Mouse (Mus musculus): ENCODE measurements around the gene Efcab2. TPM values are rescaled to one million over a fixed set of nuclear protein-coding genes. Genes with fewer than 3 reads are reported as not detected.

Gene Efcab2
- total RNA-seq (2021), result 1 to 10 TPM; 6.4 to 6.5 TPM
- long read RNA-seq, experiment 1, transcript Efcab2-201 (7 exons, 3,580 nt), result major isoform, 10 of 13 reads
- long read RNA-seq, experiment 1, partial matches to known transcripts, result 0 of 13 reads
- long read RNA-seq, experiment 1, other reads (novel, unspliced or antisense), result 3 of 13 reads
- long read RNA-seq, experiment 2, transcript Efcab2-201 (7 exons, 3,580 nt), result major isoform, 7 of 8 reads
- long read RNA-seq, experiment 2, partial matches to known transcripts, result 0 of 8 reads
- long read RNA-seq, experiment 2, other reads (novel, unspliced or antisense), result 1 of 8 reads

- peak; percentile 84 to 90 for DNase-seq (ENCODE audit: low spot score in 2 of 2)
Observed at GRCm38 (mm10) chr1:178405951-178406711, at the start of gene Efcab2. Gene Efcab2, plus strand, starts transcription at chr1:178406085.

DNA sequence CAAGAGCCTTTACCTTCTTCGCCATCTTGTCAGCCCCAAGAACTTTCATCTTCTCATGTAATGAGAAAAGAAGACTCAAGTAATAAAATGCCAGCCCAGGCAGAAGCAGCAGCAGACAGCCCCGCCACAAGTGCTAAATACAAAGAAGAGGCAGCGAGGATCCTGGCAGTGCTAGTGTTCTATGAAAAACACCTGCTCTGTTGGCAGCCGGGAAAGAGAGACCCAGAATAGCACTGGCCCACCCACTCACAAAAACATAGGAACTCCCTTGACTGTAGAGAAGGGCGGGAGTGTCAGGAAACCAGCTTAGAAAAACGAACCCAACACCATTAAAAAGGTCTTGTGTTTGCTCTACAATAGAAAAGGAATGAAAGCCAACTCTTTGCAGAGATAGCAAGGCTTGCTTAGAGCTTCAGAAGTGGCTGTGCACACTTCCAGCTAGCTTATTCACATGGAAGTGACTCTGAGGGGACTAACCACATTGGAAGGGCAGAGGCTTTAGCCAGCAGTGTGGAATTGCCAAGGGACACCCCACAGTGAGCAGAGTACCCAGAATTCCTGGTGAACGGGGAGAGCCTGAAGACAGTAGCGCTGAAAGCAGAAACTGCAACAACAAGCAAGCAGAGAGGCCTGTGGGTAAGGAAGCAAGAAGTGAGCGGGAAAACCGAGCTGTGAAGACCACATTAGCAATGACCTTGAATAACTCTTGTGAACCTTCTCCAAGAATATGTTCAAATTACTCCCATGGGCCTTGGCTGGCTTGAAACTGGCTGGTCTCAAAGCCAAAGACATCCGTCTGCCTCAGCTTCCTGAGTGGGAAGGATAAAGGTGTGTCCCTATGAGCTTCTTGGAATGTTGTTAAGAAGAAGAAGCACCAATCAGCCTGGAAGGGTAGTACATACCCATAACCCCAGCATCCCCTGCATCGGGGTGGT lies 47.8 kb upstream of the Efcab2 start:
- no peak for DNase-seq (ENCODE audit: low spot score in 2 of 2)

GRCm38 (mm10) chr1:178360264-178360663 lies 45.6 kb upstream of the Efcab2 start:
- DNase-seq (ENCODE audit: low spot score in 2 of 2), result no peak

- DNase-seq (ENCODE audit: low spot score in 2 of 2), result no peak
Observed at GRCm38 (mm10) chr1:178360702-178361101, 45.2 kb upstream of the Efcab2 start.

DNA sequence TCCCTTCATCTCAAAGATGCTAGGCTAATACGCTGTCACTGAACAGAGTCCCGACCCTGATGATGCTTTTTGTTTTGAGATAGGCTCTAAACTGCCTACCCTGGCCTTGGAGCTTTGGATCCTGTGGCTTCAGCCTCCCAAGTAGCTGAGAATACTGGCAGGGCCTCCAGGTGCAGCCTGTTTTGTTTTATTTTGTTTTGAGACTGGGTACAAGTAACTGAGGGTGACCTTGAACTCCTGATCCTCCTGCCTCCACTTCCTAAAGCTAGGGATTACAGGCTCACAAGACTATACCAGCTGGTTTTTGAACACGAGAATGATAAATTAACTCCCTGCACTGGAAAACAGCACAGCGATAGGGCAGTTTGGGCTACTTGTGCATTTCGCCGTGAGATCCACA lies 40.7 kb upstream of the Efcab2 start:
- DNase-seq (ENCODE audit: low spot score in 2 of 2), result no peak

GRCm38 (mm10) chr1:178368121-178368520 lies 37.8 kb upstream of the Efcab2 start:
- no peak for DNase-seq (ENCODE audit: low spot score in 2 of 2)

GRCm38 (mm10) chr1:178368548-178369271 lies 37.2 kb upstream of the Efcab2 start:
- DNase-seq (ENCODE audit: low spot score in 2 of 2), result peak; percentile 78 to 88

DNA sequence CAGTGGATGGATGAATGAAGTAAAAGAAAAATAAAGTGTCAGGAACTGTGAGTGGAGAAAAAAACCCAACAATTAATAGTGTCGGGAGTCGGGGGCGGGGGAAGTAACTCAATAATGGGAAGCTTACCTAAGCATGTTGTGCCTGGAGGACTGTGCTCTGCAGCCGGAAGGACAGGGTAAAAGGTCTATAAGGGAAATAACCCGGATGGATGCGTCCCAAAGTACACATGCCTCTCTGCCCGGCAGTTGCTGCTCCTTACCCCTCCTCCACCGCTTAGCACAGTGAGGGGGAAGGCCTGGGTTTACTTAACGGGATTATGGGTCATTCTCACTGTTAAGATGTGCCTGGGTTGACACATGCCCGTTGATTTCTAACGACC lies 36.6 kb upstream of the Efcab2 start:
- peak; percentile 17 to 22 for DNase-seq (ENCODE audit: low spot score in 2 of 2)

DNA sequence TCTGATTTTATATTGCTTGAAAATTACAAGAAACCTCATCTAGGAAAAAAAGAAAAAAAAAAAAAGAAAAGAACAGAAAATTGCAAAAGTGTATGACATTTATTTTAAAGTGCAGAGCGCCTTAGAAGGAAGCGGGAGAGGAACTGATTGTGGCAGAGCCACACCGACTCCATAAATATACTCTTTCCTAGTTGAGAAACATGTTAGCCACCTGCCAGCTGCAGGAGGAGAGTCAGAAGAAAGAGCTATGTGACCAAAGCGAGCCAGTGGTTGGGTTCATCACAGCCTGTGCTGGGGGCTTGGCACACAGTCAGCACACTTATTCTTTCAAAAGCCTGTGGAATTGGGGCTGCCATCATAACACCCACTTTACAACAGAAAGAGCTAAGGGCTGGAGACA lies 33.2 kb upstream of the Efcab2 start:
- no peak for DNase-seq (ENCODE audit: low spot score in 2 of 2)

DNA sequence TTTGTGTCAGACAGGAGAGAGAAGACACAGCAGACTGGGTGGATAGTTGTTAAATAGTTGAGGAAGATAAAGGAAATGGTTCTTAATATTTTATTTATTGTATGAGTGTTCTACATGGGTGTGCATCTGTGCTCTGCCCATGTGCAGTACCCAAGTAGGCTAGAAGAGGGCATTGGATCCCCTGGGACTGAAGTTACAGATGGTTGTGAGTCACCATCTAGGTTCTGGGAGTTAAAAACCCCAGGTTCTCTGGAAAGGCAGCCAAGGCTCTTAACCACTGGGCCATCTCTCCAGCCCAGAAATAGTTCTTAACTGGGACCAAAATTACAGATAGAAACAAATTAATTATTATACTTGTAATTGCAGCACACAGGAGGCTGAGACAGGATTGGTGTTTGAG lies 30.5 kb upstream of the Efcab2 start:
- DNase-seq (ENCODE audit: low spot score in 2 of 2), result no peak

- DNase-seq (ENCODE audit: low spot score in 2 of 2), result no peak
Observed at GRCm38 (mm10) chr1:178376061-178376460, 29.8 kb upstream of the Efcab2 start.

DNA sequence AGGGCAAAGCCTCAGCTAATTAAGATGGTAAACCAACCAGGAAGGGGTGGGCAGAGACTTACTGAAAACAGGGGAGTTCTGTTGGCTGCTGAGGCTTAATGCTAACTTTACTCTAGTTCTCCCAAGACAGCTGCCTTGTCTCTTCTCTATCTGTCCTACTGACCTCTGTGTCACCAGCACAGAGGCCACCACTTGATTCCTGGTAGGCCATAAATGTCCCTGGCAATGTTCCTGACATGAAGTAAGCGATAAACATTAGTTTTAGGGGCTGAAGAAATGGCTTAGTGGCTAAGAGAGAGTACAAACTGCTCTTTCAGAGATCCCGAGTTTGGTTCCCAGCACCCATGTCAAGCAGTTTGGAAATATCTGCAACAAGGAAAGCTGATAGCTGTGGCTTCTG lies 29.0 kb upstream of the Efcab2 start:
- no peak for DNase-seq (ENCODE audit: low spot score in 2 of 2)

- DNase-seq (ENCODE audit: low spot score in 2 of 2), result no peak
Observed at GRCm38 (mm10) chr1:178378115-178378514, 27.8 kb upstream of the Efcab2 start.

DNA sequence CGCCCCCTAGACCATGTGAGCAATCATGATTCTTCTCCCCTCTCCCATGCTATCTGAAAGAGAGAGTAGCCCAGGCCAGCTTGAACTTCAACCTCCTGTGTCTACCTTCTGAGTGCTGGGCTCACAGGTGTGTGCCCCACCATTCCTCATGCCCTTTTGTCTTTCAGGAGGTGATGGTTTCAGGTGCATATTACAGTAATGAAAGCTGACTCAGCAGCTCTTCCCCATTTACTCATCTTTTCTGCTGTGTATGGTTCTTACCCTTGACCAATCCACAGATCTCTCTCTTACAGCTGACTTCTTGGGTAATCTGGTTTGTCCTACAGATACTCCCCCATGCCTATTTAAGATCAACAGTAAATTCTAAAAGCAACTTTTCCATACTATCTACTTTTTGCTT lies 26.7 kb upstream of the Efcab2 start:
- no peak for DNase-seq (ENCODE audit: low spot score in 2 of 2)

GRCm38 (mm10) chr1:178382165-178382564 lies 23.7 kb upstream of the Efcab2 start:
- no peak for DNase-seq (ENCODE audit: low spot score in 2 of 2)

GRCm38 (mm10) chr1:178388802-178389201 lies 17.1 kb upstream of the Efcab2 start:
- DNase-seq (ENCODE audit: low spot score in 2 of 2), result no peak

DNA sequence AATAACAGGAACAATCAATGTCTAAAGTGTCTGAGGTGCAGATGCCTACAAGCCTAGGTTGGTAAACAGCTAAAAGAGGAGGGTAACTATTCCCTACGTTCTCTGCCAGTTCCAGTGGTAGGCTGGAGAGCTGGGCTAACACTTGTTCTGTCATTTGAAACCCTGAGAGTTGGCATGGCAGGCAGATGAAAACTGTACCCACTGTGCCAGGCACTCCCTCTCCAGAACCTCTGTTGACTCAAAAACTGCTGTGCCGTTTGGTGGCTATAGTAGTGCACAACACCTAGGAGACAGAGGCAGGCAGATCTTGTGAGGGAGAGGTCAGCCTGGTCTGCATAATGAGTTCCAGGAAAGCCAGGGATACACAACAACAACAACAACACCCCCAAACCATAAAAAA lies 16.5 kb upstream of the Efcab2 start:
- DNase-seq (ENCODE audit: low spot score in 2 of 2), result no peak

GRCm38 (mm10) chr1:178392970-178393369 lies 12.9 kb upstream of the Efcab2 start:
- DNase-seq (ENCODE audit: low spot score in 2 of 2), result no peak

DNA sequence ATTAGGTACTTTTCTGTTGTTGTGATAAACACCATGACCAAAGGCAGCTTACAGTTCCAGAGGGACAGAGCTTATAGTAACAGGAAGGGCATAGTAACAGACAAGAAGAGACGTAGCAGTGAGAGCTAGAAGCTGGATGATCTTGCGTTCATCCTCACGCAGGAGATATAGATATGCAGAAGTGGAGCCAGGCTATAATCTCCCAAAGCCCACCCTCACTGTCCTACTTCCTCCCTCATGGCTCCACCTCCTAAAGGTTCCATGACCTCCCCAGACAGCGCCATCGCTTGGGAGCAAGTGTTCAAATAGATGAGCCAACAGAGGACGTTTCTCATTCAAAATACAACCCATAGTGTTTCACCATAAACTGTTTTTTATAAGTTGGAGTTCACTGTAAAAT lies 10.8 kb upstream of the Efcab2 start:
- DNase-seq (ENCODE audit: low spot score in 2 of 2), result no peak

GRCm38 (mm10) chr1:178396383-178396782 lies 9.5 kb upstream of the Efcab2 start:
- DNase-seq (ENCODE audit: low spot score in 2 of 2), result peak in 1 of 2 experiments; percentile 32

DNA sequence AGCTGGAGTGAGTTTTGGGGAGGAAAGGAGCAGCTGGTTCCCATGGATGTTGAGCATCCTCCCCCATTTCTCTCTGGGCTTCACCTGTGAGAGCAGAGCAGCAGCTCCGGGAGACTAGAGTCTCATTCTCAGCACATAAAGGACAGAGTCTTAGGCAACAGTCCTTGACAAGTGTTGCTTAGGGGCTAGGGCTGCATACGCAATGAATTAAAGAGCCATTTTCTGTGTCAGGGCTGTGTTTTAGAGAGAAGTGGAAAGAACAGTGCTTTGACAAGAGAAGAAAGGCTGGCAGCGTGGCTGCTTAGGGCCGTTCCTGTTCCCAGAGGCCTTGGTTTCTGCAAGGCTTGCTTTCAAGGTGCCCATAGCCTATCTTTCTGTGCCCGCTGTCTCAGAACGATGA lies 6.0 kb upstream of the Efcab2 start:
- no peak for DNase-seq (ENCODE audit: low spot score in 2 of 2)
